Mouse (Mus musculus) midbrain, embryonic 15.5 days (tissue): Measurements from ENCODE around the gene Casc1. TPM values are rescaled to one million over a fixed set of nuclear protein-coding genes. Genes with fewer than 3 reads are reported as not detected.

Experiments used
- ATAC-seq: fragments of 200-750 bp; cut with Nextera tagmentation; replicated peaks from 2 replicates; pipeline ENCODE4 v1.8.0; 2017; ENCODE audit warnings: moderate TSS enrichment
- H3K27ac ChIP-seq: fragments of 300-500 bp; sonication (generic); 2 replicates; pipeline ENCODE4 v1.5.1; 2015; ENCODE audit warnings: mild to moderate bottlenecking, inconsistent platforms
- H3K27me3 ChIP-seq: fragments of 300-500 bp; sonication (generic); replicated peaks from 2 replicates; pipeline ENCODE4 v1.6.1; 2015; ENCODE audit warnings: inconsistent platforms
- H3K36me3 ChIP-seq: fragments of 300-500 bp; sonication (generic); replicated peaks from 2 replicates; pipeline ENCODE4 v1.6.1; 2015; ENCODE audit warnings: inconsistent platforms
- H3K4me1 ChIP-seq: fragments of 300-500 bp; sonication (generic); 2 replicates; pipeline ENCODE4 v1.6.1; 2015; ENCODE audit warnings: inconsistent platforms
- H3K4me2 ChIP-seq: fragments of 300-500 bp; sonication (generic); 2 replicates; pipeline ENCODE4 v1.6.1; 2015; ENCODE audit warnings: inconsistent platforms, mild to moderate bottlenecking, moderate library complexity
- H3K4me3 ChIP-seq: fragments of 300-500 bp; sonication (generic); 2 replicates; pipeline ENCODE4 v1.5.1; 2015; ENCODE audit warnings: mild to moderate bottlenecking, inconsistent platforms
- H3K9ac ChIP-seq: fragments of 300-500 bp; sonication (generic); 2 replicates; pipeline ENCODE4 v1.6.1; 2015; ENCODE audit warnings: mild to moderate bottlenecking, inconsistent platforms
- H3K9me3 ChIP-seq: fragments of 300-500 bp; sonication (generic); 2 replicates; pipeline ENCODE4 v1.6.1; 2016; ENCODE audit warnings: inconsistent platforms
- WGBS: fragments of 180-500 bp; shearing (Covaris S2); methylation state at CpG from one replicate; pipeline ENCODE4 v1.1.7; 2015; ENCODE audit warnings: mixed read lengths; 5-methylcytosine and 5-hydroxymethylcytosine counted together
- polyA plus RNA-seq: library from polyadenylated mRNA; unstranded; fragments of >200 nt; fragmentation: Nextera tagmentation; extraction: Ambion mirVana; gene quantifications from 2 replicates; pipeline ENCODE4 v1.2.1, GENCODE M21; 2015

The Casc1 gene
- polyA plus RNA-seq, 1 experiment from 2014 or later = 0.90 TPM

DNA sequence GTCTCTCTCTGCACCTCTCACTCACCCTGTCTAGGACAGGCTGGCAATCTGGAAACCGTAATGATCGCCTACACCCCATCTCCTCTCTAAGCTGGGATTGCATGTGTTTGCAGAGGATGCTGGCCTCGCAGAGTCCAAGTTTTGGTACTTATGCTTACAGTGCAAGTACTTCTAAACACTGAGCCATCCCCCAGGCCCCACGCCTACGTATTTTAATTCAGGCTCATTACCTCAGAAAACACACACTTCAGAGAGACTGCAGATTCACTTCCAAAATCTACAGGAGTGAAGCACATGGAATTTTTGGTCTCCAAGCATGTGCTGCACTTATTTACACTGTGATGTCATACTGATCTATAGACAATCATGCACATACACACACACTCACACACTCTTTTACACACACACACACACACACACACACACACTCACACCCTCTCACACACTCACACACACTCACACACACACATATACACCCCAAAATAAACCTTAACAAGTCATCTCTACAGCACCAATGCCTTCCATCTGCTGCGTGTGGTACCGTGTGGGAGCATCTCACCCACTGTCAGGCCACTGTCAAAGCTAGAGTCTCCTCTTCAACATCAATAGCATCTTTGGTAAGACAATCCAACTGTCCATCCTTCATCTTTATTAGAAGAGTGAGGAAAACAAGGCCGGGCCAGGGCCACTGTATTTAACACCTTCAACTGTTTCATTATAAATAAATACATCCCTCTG is 12.7 kb downstream of the Casc1 start:
- Histone ChIP-seq H3K4me2 (no peak overlapping the region), H3K27me3 (no peaks in the 10 kb centered on the region), H3K27ac (no peak overlapping the region), H3K36me3 (no peaks in the 10 kb centered on the region), H3K9ac (no peak overlapping the region), H3K4me3 (no peak overlapping the region), H3K4me1 (no peaks in the 10 kb centered on the region), H3K9me3 (no peaks in the 10 kb centered on the region)
- ATAC-seq = no peak
- 94% methylated on average over 8 of the region's 8 CpGs for WGBS

DNA sequence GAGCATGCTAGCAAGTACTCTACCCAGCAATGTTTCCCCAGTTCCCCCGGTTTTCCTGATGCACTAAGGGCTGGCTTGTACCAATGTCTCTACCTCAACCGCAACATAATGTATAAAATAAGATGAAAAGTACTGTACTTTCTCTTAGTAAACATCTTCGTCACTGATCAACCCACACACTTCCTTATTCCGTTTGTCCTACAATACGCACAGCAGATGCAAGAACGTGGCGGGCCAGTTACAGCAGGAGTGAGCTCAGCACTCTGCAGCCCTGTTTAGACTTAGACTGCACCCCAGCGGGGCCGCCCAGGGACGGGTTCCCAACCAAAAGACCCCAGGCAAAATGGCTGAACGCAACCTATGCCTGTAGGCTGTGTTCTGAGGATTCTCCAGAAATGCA is 17.4 kb downstream of the Casc1 start:
- Histone ChIP-seq H3K4me1 (no peaks in the 10 kb centered on the region), H3K36me3 (no peaks in the 10 kb centered on the region), H3K9ac (no peak overlapping the region), H3K27me3 (no peaks in the 10 kb centered on the region), H3K9me3 (no peaks in the 10 kb centered on the region), H3K4me3 (no peak overlapping the region), H3K4me2 (no peak overlapping the region), H3K27ac (no peak overlapping the region)
- WGBS = 80% methylated on average over 11 of the region's 11 CpGs
- no peak for ATAC-seq

DNA sequence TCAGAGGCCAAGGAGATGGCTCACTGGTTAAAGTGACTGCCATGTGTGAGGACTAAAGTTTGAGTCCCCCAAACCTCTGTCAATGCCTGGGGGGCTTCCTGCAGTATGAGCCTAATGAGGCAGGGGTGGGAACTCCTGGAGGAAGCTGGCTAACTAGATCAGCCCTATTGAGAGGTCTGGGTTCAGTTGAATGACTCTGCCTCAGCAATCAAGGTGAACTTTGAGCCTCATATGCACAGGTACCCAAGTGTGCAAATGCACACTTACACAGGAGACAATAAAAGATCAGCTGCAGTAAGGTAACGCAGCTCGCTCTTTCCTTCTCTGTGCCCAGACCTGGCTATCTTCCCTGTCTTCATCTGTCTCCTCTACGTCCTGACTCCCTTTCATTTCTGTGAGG is 17.8 kb downstream of the Casc1 start:
- Histone ChIP-seq H3K27me3 (no peaks in the 10 kb centered on the region), H3K4me3 (no peak overlapping the region), H3K4me1 (no peaks in the 10 kb centered on the region), H3K36me3 (no peaks in the 10 kb centered on the region), H3K4me2 (no peak overlapping the region), H3K27ac (no peak overlapping the region), H3K9ac (no peak overlapping the region), H3K9me3 (no peaks in the 10 kb centered on the region)
- no peak for ATAC-seq
- WGBS = 92% methylated on average over 3 of the region's 3 CpGs

DNA sequence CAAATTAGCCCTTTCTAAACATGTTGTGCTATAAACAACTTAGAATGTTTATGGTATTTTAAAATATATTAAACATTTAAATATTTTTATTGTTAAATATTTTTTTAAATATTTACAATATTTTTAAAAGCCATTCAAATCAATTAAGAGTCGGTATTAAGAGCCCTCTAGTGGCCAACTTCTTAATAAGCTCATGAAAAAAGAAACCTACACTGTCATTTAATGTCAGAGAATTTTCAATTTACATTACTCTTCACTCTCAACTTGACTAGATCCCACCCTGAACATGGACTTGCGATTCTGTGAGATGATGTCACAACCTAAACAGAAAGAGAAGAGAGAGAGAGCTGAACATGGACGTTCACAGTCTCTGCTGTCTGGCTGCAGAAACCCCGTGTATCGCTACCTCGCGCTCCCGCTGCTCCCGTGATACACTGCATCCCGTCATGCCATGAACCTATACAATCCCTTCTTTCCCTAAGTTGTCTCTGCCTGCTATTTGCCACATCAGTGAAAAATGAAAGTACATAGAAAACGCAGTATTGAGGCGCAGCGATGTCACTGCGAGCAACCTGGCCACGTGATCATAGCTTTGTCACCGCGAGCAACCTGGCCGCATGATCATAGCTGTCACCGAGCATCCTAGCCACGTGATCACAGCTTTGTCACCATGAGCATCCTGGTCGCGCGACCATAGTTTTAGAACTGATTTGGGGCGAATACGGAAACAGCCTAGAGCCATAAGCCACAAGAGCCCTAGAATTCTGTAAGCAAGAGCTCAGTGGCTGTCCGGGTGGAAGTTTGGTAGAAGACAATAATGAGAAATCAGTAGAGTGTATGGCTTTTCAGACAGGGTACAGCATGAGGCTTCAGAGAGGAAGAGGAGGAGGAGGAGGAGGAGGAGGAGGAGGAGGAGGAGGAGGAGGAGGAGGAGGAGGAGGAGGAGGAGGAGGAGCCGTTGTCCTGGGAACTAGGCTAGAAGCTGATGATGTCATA is 23.4 kb downstream of the Casc1 start:
- 58% methylated on average over 27 of the region's 27 CpGs for WGBS
- Histone ChIP-seq H3K9ac (no peak overlapping the region), H3K9me3 (no peaks in the 10 kb centered on the region), H3K4me2 (peak overlapping the region; percentile 42), H3K27me3 (no peaks in the 10 kb centered on the region), H3K4me1 (no peaks in the 10 kb centered on the region), H3K36me3 (no peaks in the 10 kb centered on the region), H3K27ac (peak overlapping the region; percentile 83), H3K4me3 (peak overlapping the region; percentile 29)
- ATAC-seq = peak; percentile 88

DNA sequence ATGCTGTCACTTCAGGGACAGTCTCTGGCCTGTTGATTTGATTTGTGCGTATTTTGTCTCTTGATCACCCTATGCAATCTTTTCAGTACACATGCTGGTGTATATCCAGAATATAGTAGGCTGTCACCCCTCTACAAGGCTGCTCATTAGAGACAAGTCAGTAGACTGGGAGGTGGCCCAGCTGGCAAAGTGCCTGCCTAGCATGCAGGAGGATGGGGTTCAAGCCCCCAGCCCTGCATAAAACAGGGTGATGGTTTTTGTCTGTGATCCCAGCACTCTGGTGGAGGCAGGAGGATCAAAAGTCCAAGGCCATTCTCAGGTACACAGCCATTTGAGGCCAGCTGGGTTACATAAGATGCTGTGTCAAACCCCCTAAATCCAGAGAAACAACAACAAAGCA is 24.7 kb downstream of the Casc1 start:
- Histone ChIP-seq H3K36me3 (no peaks in the 10 kb centered on the region), H3K4me3 (no peak overlapping the region), H3K9me3 (no peaks in the 10 kb centered on the region), H3K27me3 (no peaks in the 10 kb centered on the region), H3K27ac (no peak overlapping the region), H3K4me1 (no peaks in the 10 kb centered on the region), H3K9ac (no peak overlapping the region), H3K4me2 (no peak overlapping the region)
- 84% methylated on average over 1 of the region's 1 CpGs for WGBS
- ATAC-seq = no peak

DNA sequence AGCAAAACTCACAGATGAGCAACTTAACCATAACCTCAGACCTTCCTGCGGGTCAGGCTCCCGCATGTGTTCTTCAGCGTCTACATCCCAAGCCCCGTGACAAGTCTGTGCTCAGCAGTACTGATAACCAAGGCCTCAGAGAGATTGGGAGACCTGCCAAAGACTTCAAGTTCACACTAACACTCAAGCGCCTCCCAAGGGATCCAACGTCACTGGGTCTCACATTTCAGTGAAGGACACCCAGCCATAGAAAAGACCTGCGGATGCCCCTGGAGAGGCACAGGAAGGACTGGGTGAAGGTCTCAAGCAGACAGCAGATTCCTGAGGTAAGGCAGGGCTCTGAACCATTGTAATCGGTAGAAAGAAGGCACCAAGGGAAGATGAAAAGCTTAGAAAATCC is 28.8 kb downstream of the Casc1 start:
- Histone ChIP-seq H3K9me3 (no peaks in the 10 kb centered on the region), H3K4me1 (no peaks in the 10 kb centered on the region), H3K36me3 (no peaks in the 10 kb centered on the region), H3K27me3 (no peaks in the 10 kb centered on the region), H3K4me3 (no peak overlapping the region), H3K9ac (no peak overlapping the region), H3K27ac (no peak overlapping the region), H3K4me2 (no peak overlapping the region)
- WGBS = 86% methylated on average over 8 of the region's 8 CpGs
- ATAC-seq = no peak

DNA sequence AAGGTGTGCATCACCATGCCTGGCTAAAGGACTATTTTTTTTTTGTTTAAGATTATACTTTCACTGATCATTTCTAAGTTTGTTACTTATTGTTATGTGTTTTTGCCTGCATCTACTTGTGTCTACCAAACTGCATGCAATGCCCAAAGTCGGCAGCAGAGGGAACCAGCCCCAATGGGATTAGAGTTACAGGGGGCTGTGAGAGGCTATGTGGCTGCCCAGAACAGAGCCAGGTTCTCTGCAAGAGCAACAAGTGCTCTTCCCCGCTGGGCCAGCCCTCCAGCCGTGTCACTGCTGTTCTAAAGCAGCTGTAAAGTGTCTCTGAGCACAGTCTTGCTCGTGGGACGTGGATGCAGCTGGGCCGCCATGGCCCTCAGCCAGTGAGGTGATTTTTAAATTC is 31.1 kb downstream of the Casc1 start:
- 21% methylated on average over 6 of the region's 6 CpGs for WGBS
- Histone ChIP-seq H3K4me2 (no peak overlapping the region), H3K27me3 (no peaks in the 10 kb centered on the region; the same call in 1 of the 2 replicates), H3K4me3 (no peak overlapping the region), H3K9ac (no peak overlapping the region), H3K36me3 (no peaks in the 10 kb centered on the region), H3K4me1 (peaks cover 3% of the 10 kb centered on the region), H3K27ac (no peak overlapping the region), H3K9me3 (no peaks in the 10 kb centered on the region)
- no peak for ATAC-seq

DNA sequence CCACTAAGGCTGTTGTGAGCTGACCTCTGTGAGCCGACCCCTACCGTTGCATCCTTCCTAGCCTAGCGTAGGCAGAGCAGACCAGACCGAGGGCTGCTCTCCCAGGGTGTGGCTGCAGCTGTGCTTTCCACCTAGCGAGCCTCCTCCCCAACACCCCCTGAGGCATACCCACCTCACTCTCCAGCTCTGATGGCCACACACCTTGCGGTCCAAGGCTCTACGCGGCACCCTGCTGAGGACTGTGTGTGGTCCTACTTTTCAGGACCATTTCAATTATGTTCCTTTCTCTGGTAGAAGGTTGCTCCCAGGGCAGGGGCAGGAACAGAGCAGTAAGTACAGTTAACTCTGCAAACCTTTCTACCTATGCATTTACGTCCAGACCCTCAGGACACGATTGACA is 34.3 kb downstream of the Casc1 start:
- Histone ChIP-seq H3K9ac (no peak overlapping the region), H3K9me3 (no peaks in the 10 kb centered on the region), H3K4me3 (no peak overlapping the region), H3K36me3 (no peaks in the 10 kb centered on the region), H3K27ac (no peak overlapping the region), H3K27me3 (no peaks in the 10 kb centered on the region; the same call in 1 of the 2 replicates), H3K4me1 (peaks cover 13% of the 10 kb centered on the region), H3K4me2 (no peak overlapping the region)
- WGBS = 48% methylated on average over 10 of the region's 10 CpGs
- no peak for ATAC-seq

DNA sequence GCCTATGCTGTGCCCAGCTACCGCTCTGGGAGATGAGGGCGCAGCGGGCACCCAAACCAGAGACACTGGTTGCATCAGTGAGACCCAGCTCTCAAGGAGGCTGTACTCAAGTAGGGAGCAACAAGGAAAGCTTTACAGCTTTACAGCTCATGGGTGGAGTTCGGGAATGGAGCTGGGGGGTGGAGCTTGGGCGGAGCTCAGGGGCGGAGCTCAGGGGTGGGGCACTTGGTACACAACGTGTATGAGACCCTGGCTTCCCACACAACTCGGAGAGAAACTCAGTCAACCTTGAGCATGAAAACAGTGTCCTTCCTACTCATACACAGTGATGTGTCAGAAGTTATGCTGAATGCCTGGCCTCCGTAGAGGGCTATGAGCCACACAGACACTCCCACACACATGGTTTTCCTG is 35.2 kb downstream of the Casc1 start:
- H3K36me3 ChIP-seq = no peaks in the 10 kb centered on the region
- no peak overlapping the region for H3K27ac ChIP-seq
- H3K9ac ChIP-seq = no peak overlapping the region
- no peaks in the 10 kb centered on the region for H3K9me3 ChIP-seq
- no peak overlapping the region for H3K4me2 ChIP-seq
- H3K4me3 ChIP-seq = no peak overlapping the region
- WGBS = 34% methylated on average over 9 of the region's 9 CpGs
- no peak for ATAC-seq
- peaks cover 13% of the 10 kb centered on the region for H3K4me1 ChIP-seq
- no peaks in the 10 kb centered on the region; the same call in 1 of the 2 replicates for H3K27me3 ChIP-seq

DNA sequence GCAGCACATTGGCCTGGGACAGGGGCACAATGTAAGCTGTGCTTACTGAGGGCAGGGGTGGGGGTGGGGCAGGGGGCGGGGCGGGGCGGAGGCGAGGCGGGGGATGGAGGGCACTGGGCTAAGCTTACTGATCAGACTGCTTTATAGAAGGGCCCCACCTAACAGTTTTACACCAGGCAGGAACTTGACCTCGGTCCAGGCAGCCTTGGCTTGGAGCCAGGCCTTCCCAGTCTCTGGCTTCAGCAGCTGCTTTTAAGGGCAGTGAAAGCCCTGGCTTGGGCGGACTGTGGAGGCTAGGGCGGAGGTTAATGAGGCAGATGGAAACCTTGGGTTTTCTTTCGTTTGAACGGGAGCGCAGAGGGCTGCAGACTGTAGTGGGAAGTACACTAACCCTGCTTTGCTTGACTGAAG is 37.0 kb downstream of the Casc1 start:
- peak; percentile 67; the same call in 1 of the 2 replicates for ATAC-seq
- Histone ChIP-seq H3K9ac (no peak overlapping the region), H3K36me3 (no peaks in the 10 kb centered on the region), H3K27me3 (no peaks in the 10 kb centered on the region; the same call in 1 of the 2 replicates), H3K9me3 (no peaks in the 10 kb centered on the region), H3K4me1 (peaks cover 13% of the 10 kb centered on the region), H3K4me2 (no peak overlapping the region), H3K4me3 (no peak overlapping the region), H3K27ac (no peak overlapping the region)
- WGBS = 4% methylated on average over 11 of the region's 11 CpGs

DNA sequence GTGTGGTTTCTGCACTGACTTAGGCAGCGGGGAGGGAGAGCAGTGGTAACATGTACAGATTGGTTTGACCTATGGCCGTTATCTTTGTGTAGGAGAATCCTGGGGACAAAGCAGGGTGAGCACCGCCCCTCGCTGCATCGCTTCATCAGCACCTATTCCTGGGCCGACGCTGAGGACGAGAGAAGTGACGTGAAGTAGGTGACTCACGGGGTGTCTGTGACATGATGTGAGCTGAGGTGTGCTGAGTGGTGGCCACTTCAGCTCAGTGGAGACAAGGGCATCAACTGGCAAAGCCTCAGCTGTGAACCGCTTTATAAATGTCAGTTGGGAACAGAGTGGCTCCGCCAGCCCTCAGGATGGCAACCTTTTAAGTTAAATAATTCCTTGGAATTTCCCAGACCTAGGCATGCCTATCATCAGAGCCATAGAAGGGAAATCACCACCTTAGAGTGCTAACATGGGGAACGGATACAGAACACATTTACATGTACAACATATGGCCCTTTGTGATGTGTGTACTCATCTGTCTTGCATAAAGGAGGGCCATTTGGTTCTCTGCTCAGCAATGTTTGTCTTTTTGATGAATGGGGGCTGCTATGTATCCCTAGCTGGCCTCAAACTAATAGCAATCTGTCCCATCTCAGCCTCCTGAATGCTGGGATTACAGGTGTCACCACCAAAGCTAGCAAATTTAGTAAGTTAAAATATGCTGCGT is 38.8 kb downstream of the Casc1 start:
- no peaks in the 10 kb centered on the region for H3K36me3 ChIP-seq
- H3K27me3 ChIP-seq = no peaks in the 10 kb centered on the region; the same call in 1 of the 2 replicates

DNA sequence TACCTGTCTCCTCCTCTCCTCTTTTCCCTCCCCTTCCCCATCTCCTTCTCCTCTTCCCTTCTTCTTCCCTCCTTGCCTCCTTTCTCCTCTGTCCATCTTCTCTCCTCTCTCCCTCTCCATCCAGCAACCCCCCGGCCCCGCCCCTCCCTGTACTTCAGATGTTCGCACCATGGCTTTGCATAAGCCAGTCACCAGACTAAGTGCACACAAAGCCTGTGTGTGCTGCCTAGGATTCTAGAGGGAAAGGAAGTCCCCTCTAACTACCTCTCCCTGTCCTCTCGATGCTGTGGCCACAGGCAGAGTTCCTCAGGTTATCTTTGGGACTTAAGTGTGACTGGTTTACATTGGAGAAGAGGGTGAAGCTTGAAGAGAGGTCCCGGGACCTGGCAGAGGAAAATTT is 50.2 kb downstream of the Casc1 start:
- no peak for ATAC-seq
- no peaks in the 10 kb centered on the region for H3K36me3 ChIP-seq
- WGBS = 70% methylated on average over 5 of the region's 5 CpGs

More for the DNA sequence above, 38.8 kb downstream of the Casc1 start:
- WGBS = 76% methylated on average over 14 of the region's 14 CpGs
- Histone ChIP-seq H3K4me3 (no peak overlapping the region), H3K4me2 (no peak overlapping the region), H3K27ac (no peak overlapping the region), H3K9me3 (no peaks in the 10 kb centered on the region), H3K9ac (no peak overlapping the region), H3K4me1 (peaks cover 13% of the 10 kb centered on the region)
- ATAC-seq = no peak

More for the DNA sequence above, 50.2 kb downstream of the Casc1 start:
- H3K4me2 ChIP-seq = no peak overlapping the region
- no peak overlapping the region for H3K27ac ChIP-seq
- H3K9ac ChIP-seq = no peak overlapping the region
- no peak overlapping the region for H3K4me3 ChIP-seq
- H3K27me3 ChIP-seq = no peaks in the 10 kb centered on the region
- H3K9me3 ChIP-seq = no peaks in the 10 kb centered on the region
- no peaks in the 10 kb centered on the region for H3K4me1 ChIP-seq
